Mouse (Mus musculus) hindlimb bud, embryonic 11.5 days (tissue): Measurements from ENCODE around the gene Lpcat3.
A peak's percentile ranks its signal among the peaks of the same experiment; 100 is the strongest.
"Not testable (repeated sequence)": the region's sequence is repeated elsewhere in the genome, so short reads cannot be mapped to it uniquely, and the experiment has no call there.

Experiments used
- DNase-seq: peaks from one replicate; pipeline ENCODE4 v3.0.0-alpha.2; 2012; ENCODE audit warnings: low read depth, low spot score; ENCODE audit errors: extremely low spot score

Lpcat3 gene

GRCm38 (mm10) chr6:124662477-124663423 lies at the start of gene Lpcat3:
Gene Lpcat3 (plus strand): TSS chr6:124663027.
- peak; percentile 62 for DNase-seq

- no peak for DNase-seq
These were observed 37.2 kb upstream of the Lpcat3 start for GRCm38 (mm10) chr6:124625612-124626011.

- DNase-seq: not testable (repeated sequence)
These were observed 36.6 kb upstream of the Lpcat3 start for GRCm38 (mm10) chr6:124626184-124626583.

- no peak for DNase-seq
These were observed 32.1 kb upstream of the Lpcat3 start for GRCm38 (mm10) chr6:124630763-124631162.

- DNase-seq: not testable (repeated sequence)
These were observed 26.8 kb upstream of the Lpcat3 start, which contains the start of gene C1s2 for GRCm38 (mm10) chr6:124635985-124636384. Gene C1s2 (minus strand): TSS chr6:124636085.

GRCm38 (mm10) chr6:124636858-124637460 lies 25.9 kb upstream of the Lpcat3 start:
- not testable (repeated sequence) for DNase-seq

GRCm38 (mm10) chr6:124640041-124640440 lies 22.8 kb upstream of the Lpcat3 start:
- DNase-seq: no peak

GRCm38 (mm10) chr6:124640997-124641396 lies 21.8 kb upstream of the Lpcat3 start:
- no peak for DNase-seq

GRCm38 (mm10) chr6:124646394-124646793 lies 16.4 kb upstream of the Lpcat3 start:
- no peak for DNase-seq

GRCm38 (mm10) chr6:124655893-124656292 lies 6.9 kb upstream of the Lpcat3 start:
- DNase-seq: no peak

- no peak for DNase-seq
These were observed 4.8 kb upstream of the Lpcat3 start for GRCm38 (mm10) chr6:124658067-124658466.

- no peak for DNase-seq
These were observed 1.5 kb upstream of the Lpcat3 start for GRCm38 (mm10) chr6:124661156-124661806.

GRCm38 (mm10) chr6:124661995-124662394 lies 832 bp upstream of the Lpcat3 start:
- DNase-seq: no peak

- no peak for DNase-seq
These were observed 583 bp downstream of the Lpcat3 start for GRCm38 (mm10) chr6:124663424-124663795.

GRCm38 (mm10) chr6:124664256-124664655 lies 1.4 kb downstream of the Lpcat3 start:
- no peak for DNase-seq

GRCm38 (mm10) chr6:124665011-124665410 lies 2.2 kb downstream of the Lpcat3 start:
- no peak for DNase-seq

- DNase-seq: no peak
These were observed 6.5 kb downstream of the Lpcat3 start for GRCm38 (mm10) chr6:124669234-124669859.

GRCm38 (mm10) chr6:124670281-124670900 lies 7.6 kb downstream of the Lpcat3 start:
- DNase-seq: no peak

GRCm38 (mm10) chr6:124672100-124672499 lies 9.3 kb downstream of the Lpcat3 start:
- no peak for DNase-seq

- no peak for DNase-seq
These were observed 10.8 kb downstream of the Lpcat3 start for GRCm38 (mm10) chr6:124673619-124674018.

- no peak for DNase-seq
These were observed 11.8 kb downstream of the Lpcat3 start for GRCm38 (mm10) chr6:124674591-124674990.
